Mouse (Mus musculus): Measurements from ENCODE around the gene Krtap4-6. TPM values are rescaled to one million over a fixed set of nuclear protein-coding genes. Genes with fewer than 3 reads are reported as not detected.

Gene Krtap4-6
- polyA plus RNA-seq (2014; fragmentation: Illumina TruSeq; extraction: RNeasy Lipid Tissue Mini Kit (QIAGEN cat#74804); ENCODE audit: low read depth, low replicate concordance): not detected

DNA sequence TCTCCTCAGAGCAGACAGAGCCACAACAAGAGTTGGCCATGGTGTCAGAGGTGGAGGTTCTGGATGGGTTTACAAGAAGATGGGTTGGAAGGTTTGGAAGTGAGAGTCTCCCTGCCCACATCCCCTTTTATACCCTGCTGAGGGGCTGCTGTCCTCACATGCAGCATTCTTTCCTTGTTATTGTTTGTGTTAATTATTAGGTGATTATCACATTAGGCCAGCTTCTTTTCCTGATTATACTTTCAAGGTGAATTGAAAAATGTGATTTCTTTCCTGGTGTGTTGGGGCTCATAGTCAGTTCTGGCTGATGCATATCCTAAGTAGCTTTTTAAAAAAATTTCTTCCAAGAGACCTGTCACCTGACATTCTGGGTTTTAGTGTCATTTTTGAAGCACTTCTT lies at the start of gene Krtap4-6:
TSS of gene Krtap4-6 (minus strand) at position 101 of the 400 bp plus-strand sequence.

DNA sequence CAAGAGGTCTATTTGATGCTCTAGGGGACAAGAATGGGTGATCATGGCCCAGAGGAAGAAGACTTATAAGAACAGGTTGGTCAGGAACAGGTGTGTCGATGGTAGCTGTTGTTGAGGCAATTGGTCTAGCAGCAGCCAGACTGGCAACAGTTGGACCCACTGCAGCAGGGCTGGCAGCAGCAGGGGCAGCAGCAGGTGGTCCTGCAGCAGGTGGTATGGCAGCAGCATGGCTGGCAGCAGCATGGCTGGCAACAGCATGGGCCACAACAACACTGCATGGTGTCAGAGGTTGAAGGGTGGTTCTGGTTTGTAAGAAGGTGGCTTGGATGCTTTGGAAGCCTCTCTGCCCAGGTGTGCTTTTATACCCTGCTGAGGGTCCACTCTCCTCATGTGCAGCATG lies 24.7 kb upstream of the Krtap4-6 start, which contains the start of gene Gm14190:
TSS of gene Gm14190 (minus strand) at position 278 of the 400 bp plus-strand sequence.

DNA sequence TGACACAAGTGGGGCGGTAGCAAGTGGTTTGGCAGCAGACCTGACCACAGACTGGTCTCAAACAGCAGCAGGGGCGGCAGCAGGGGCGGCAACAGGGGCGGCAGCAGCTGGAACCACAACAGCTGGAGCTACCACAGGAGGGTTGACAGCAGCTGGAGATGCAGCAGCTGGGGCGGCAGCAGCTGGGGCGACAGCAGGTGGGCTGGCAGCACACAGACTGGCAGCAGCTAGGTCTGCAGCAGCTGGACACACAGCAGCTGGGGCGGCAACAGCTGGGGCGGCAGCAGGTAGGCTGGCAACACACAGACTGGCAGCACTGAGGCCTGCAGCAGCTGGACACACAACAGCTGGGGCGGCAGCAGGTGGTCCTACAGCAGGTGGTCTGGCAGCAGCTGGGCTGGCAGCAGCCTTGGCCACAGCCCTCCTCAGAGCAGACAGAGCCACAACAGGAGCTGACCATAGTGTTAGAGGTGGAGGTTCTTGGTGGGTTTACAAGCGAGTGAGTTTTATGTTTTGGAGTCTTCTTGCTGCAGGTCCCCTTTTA lies 7.2 kb downstream of the Krtap4-6 start, which contains the start of gene Gm11563:
TSS of gene Gm11563 (minus strand) at position 494 of the 544 bp plus-strand sequence.

DNA sequence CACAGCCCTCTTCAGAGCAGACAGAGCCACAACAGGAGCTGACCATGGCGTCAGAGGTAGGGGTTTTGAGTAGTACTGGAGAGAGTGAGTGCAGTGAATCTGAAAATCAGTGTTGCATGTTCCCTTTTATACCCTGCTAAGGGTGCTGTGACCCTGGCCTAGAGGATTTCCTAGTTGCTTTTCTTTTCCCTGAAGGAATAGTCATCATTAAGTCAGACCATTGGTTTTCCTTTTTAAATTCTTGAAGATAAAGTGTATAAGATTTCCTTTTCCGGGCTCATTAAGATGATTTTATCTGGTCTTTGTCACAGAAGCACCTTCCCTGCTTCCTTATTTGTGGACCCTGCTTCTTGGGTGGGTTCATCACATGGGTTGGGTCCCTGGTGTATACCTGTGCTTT lies 15.6 kb downstream of the Krtap4-6 start, which contains the start of gene Gm11555:
TSS of gene Gm11555 (minus strand) at position 101 of the 400 bp plus-strand sequence.

DNA sequence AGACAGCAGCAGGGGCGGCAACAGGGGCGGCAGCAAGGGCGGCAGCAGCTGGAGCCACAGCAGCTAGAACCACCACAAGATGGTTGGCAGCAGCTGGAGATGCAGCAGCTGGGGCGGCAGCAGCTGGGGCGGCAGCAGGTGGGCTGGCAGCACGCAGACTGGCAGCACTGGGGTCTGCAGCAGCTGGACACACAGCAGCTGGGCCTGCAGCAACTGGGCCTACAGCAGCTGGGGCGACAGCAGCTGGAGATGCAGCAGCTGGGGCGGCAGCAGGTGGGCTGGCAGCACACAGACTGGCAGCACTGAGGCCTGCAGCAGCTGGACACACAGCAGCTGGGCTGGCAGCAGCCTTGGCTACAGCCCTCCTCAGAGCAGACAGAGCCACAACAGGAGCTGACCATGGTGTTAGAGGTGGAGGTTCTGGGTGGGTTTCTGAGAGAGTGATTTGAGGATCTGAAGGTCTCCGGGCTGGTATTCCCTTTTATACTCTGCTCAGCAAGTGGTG lies 22.1 kb downstream of the Krtap4-6 start, which contains the start of gene Krtap4-7:
TSS of gene Krtap4-7 (minus strand) at position 455 of the 505 bp plus-strand sequence.

DNA sequence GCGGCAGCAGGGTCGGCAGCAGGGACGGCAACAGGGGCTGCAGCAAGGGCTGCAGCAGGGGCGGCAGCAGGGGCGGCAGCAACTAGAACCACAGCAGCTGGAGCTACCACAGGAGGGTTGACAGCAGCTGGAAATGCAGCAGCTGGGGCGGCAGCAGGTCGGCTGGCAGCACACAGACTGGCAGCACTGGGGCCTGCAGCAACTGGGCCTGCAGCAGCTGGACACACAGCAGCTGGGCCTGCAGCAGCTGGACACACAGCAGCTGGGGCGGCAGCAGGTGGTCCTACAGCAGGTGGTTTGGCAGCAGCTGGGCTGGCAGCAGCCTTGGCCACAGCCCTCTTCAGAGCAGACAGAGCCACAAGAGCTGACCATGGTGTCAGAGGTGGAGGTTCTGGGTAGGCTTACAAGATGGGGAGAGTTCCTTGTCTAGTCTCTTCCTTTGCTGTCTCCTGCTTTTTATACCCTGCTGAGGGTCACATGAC lies 31.1 kb downstream of the Krtap4-6 start, which contains the start of gene Krtap4-2:
TSS of gene Krtap4-2 (minus strand) at position 432 of the 482 bp plus-strand sequence.

DNA sequence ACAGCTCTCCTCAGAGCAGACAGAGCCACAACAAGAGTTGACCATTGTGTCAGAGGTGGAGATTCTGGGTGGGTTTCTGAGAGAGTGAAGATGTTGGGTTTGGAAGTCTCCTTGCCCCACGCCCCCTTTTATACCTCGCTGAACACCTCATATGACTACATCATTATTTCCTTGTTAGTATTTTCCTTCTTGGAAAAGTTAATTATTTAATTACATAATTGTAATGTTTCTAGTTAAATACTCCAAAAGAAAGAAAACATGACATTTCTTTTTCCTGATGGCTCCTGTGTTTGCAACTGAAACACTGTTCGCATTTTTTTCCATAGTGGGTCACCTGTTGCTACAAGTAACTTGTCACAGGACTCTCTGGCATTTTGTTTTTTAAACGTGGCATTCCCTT lies 37.6 kb downstream of the Krtap4-6 start, which contains the start of gene Krtap4-1:
TSS of gene Krtap4-1 (minus strand) at position 101 of the 400 bp plus-strand sequence.

DNA sequence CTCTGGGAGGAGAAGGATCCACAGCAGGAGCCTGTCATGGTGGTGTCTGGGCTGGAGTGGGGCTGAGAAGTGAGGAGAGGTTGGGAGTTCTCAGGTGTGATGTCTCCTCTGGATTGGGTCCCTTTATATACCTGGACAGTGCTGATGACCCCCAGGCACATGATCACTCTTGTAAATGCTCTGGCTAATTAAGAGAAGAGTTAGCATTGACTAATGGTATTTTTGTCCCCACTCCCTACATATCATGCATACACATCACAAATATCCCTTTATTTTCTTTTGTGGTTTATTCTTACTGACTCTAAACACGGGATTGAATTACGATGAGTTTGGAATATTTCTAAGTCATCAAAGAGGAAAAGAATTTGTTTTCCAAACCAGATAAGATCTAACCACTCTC lies 45.4 kb downstream of the Krtap4-6 start, which contains the start of gene Gm11562:
TSS of gene Gm11562 (minus strand) at position 101 of the 400 bp plus-strand sequence.

Other genes with a start within 250 kb of the Krtap4-6 start
- 0.47 TPM for gene Krt12, start 243.7 kb downstream of the Krtap4-6 start, polyA plus RNA-seq (2014; fragmentation: Illumina TruSeq; extraction: RNeasy Lipid Tissue Mini Kit (QIAGEN cat#74804); ENCODE audit: low read depth, low replicate concordance)
- gene Krt20, start 227.8 kb downstream of the Krtap4-6 start, polyA plus RNA-seq (2014; fragmentation: Illumina TruSeq; extraction: RNeasy Lipid Tissue Mini Kit (QIAGEN cat#74804); ENCODE audit: low read depth, low replicate concordance): 486 TPM
- gene Krt23, start 172.8 kb downstream of the Krtap4-6 start, polyA plus RNA-seq (2014; fragmentation: Illumina TruSeq; extraction: RNeasy Lipid Tissue Mini Kit (QIAGEN cat#74804); ENCODE audit: low read depth, low replicate concordance): 3.1 TPM
- gene Krt39, start 144.6 kb downstream of the Krtap4-6 start, polyA plus RNA-seq (2014; fragmentation: Illumina TruSeq; extraction: RNeasy Lipid Tissue Mini Kit (QIAGEN cat#74804); ENCODE audit: low read depth, low replicate concordance): not detected
- not detected for gene Krt40, start 122.8 kb downstream of the Krtap4-6 start, polyA plus RNA-seq (2014; fragmentation: Illumina TruSeq; extraction: RNeasy Lipid Tissue Mini Kit (QIAGEN cat#74804); ENCODE audit: low read depth, low replicate concordance)
- not detected for gene Krtap3-3, start 115.1 kb downstream of the Krtap4-6 start, polyA plus RNA-seq (2014; fragmentation: Illumina TruSeq; extraction: RNeasy Lipid Tissue Mini Kit (QIAGEN cat#74804); ENCODE audit: low read depth, low replicate concordance)
- gene Krtap3-2, start 109.1 kb downstream of the Krtap4-6 start, polyA plus RNA-seq (2014; fragmentation: Illumina TruSeq; extraction: RNeasy Lipid Tissue Mini Kit (QIAGEN cat#74804); ENCODE audit: low read depth, low replicate concordance): not detected
- not detected for gene Gm11939, start 106.5 kb downstream of the Krtap4-6 start, polyA plus RNA-seq (2014; fragmentation: Illumina TruSeq; extraction: RNeasy Lipid Tissue Mini Kit (QIAGEN cat#74804); ENCODE audit: low read depth, low replicate concordance)
- not detected for gene Krtap3-1, start 99.3 kb downstream of the Krtap4-6 start, polyA plus RNA-seq (2014; fragmentation: Illumina TruSeq; extraction: RNeasy Lipid Tissue Mini Kit (QIAGEN cat#74804); ENCODE audit: low read depth, low replicate concordance)
- not detected for gene Krtap1-5, start 84.9 kb downstream of the Krtap4-6 start, polyA plus RNA-seq (2014; fragmentation: Illumina TruSeq; extraction: RNeasy Lipid Tissue Mini Kit (QIAGEN cat#74804); ENCODE audit: low read depth, low replicate concordance)
- not detected for gene Krtap1-4, start 82.3 kb downstream of the Krtap4-6 start, polyA plus RNA-seq (2014; fragmentation: Illumina TruSeq; extraction: RNeasy Lipid Tissue Mini Kit (QIAGEN cat#74804); ENCODE audit: low read depth, low replicate concordance)
- not detected for gene Krtap1-3, start 74.6 kb downstream of the Krtap4-6 start, polyA plus RNA-seq (2014; fragmentation: Illumina TruSeq; extraction: RNeasy Lipid Tissue Mini Kit (QIAGEN cat#74804); ENCODE audit: low read depth, low replicate concordance)
- gene Krtap9-3, start 67.9 kb downstream of the Krtap4-6 start, polyA plus RNA-seq (2014; fragmentation: Illumina TruSeq; extraction: RNeasy Lipid Tissue Mini Kit (QIAGEN cat#74804); ENCODE audit: low read depth, low replicate concordance): not detected
- not detected for gene Gm11938, start 62.7 kb downstream of the Krtap4-6 start, polyA plus RNA-seq (2014; fragmentation: Illumina TruSeq; extraction: RNeasy Lipid Tissue Mini Kit (QIAGEN cat#74804); ENCODE audit: low read depth, low replicate concordance)
- gene Gm11937, start 55.8 kb downstream of the Krtap4-6 start, polyA plus RNA-seq (2014; fragmentation: Illumina TruSeq; extraction: RNeasy Lipid Tissue Mini Kit (QIAGEN cat#74804); ENCODE audit: low read depth, low replicate concordance): not detected
- gene Krtap2-4, start 51.1 kb downstream of the Krtap4-6 start, polyA plus RNA-seq (2014; fragmentation: Illumina TruSeq; extraction: RNeasy Lipid Tissue Mini Kit (QIAGEN cat#74804); ENCODE audit: low read depth, low replicate concordance): not detected
- gene Gm11562, start 45.5 kb downstream of the Krtap4-6 start, polyA plus RNA-seq (2014; fragmentation: Illumina TruSeq; extraction: RNeasy Lipid Tissue Mini Kit (QIAGEN cat#74804); ENCODE audit: low read depth, low replicate concordance): not detected
- not detected for gene Krtap4-1, start 37.7 kb downstream of the Krtap4-6 start, polyA plus RNA-seq (2014; fragmentation: Illumina TruSeq; extraction: RNeasy Lipid Tissue Mini Kit (QIAGEN cat#74804); ENCODE audit: low read depth, low replicate concordance)
- gene Krtap4-2, start 30.9 kb downstream of the Krtap4-6 start, polyA plus RNA-seq (2014; fragmentation: Illumina TruSeq; extraction: RNeasy Lipid Tissue Mini Kit (QIAGEN cat#74804); ENCODE audit: low read depth, low replicate concordance): not detected
- gene Krtap4-7, start 21.9 kb downstream of the Krtap4-6 start, polyA plus RNA-seq (2014; fragmentation: Illumina TruSeq; extraction: RNeasy Lipid Tissue Mini Kit (QIAGEN cat#74804); ENCODE audit: low read depth, low replicate concordance): not detected
- not detected for gene Gm11555, start 15.7 kb downstream of the Krtap4-6 start, polyA plus RNA-seq (2014; fragmentation: Illumina TruSeq; extraction: RNeasy Lipid Tissue Mini Kit (QIAGEN cat#74804); ENCODE audit: low read depth, low replicate concordance)
- not detected for gene Gm11563, start 7.0 kb downstream of the Krtap4-6 start, polyA plus RNA-seq (2014; fragmentation: Illumina TruSeq; extraction: RNeasy Lipid Tissue Mini Kit (QIAGEN cat#74804); ENCODE audit: low read depth, low replicate concordance)
- not detected for gene Gm14190, start 24.8 kb upstream of the Krtap4-6 start, polyA plus RNA-seq (2014; fragmentation: Illumina TruSeq; extraction: RNeasy Lipid Tissue Mini Kit (QIAGEN cat#74804); ENCODE audit: low read depth, low replicate concordance)
- gene Gm14180, start 68.3 kb upstream of the Krtap4-6 start, polyA plus RNA-seq (2014; fragmentation: Illumina TruSeq; extraction: RNeasy Lipid Tissue Mini Kit (QIAGEN cat#74804); ENCODE audit: low read depth, low replicate concordance): not detected
- not detected for gene Gm11595, start 107.0 kb upstream of the Krtap4-6 start, polyA plus RNA-seq (2014; fragmentation: Illumina TruSeq; extraction: RNeasy Lipid Tissue Mini Kit (QIAGEN cat#74804); ENCODE audit: low read depth, low replicate concordance)
- not detected for gene Krtap4-8, start 114.7 kb upstream of the Krtap4-6 start, polyA plus RNA-seq (2014; fragmentation: Illumina TruSeq; extraction: RNeasy Lipid Tissue Mini Kit (QIAGEN cat#74804); ENCODE audit: low read depth, low replicate concordance)
- not detected for gene Krtap4-9, start 119.2 kb upstream of the Krtap4-6 start, polyA plus RNA-seq (2014; fragmentation: Illumina TruSeq; extraction: RNeasy Lipid Tissue Mini Kit (QIAGEN cat#74804); ENCODE audit: low read depth, low replicate concordance)
- not detected for gene Gm11596, start 127.5 kb upstream of the Krtap4-6 start, polyA plus RNA-seq (2014; fragmentation: Illumina TruSeq; extraction: RNeasy Lipid Tissue Mini Kit (QIAGEN cat#74804); ENCODE audit: low read depth, low replicate concordance)
- gene Gm11569, start 133.0 kb upstream of the Krtap4-6 start, polyA plus RNA-seq (2014; fragmentation: Illumina TruSeq; extraction: RNeasy Lipid Tissue Mini Kit (QIAGEN cat#74804); ENCODE audit: low read depth, low replicate concordance): not detected
- gene Gm11554, start 138.5 kb upstream of the Krtap4-6 start, polyA plus RNA-seq (2014; fragmentation: Illumina TruSeq; extraction: RNeasy Lipid Tissue Mini Kit (QIAGEN cat#74804); ENCODE audit: low read depth, low replicate concordance): not detected
- gene Krtap4-13, start 143.9 kb upstream of the Krtap4-6 start, polyA plus RNA-seq (2014; fragmentation: Illumina TruSeq; extraction: RNeasy Lipid Tissue Mini Kit (QIAGEN cat#74804); ENCODE audit: low read depth, low replicate concordance): not detected
- gene Gm11564, start 149.7 kb upstream of the Krtap4-6 start, polyA plus RNA-seq (2014; fragmentation: Illumina TruSeq; extraction: RNeasy Lipid Tissue Mini Kit (QIAGEN cat#74804); ENCODE audit: low read depth, low replicate concordance): not detected
- gene 2300003K06Rik, start 172.1 kb upstream of the Krtap4-6 start, polyA plus RNA-seq (2014; fragmentation: Illumina TruSeq; extraction: RNeasy Lipid Tissue Mini Kit (QIAGEN cat#74804); ENCODE audit: low read depth, low replicate concordance): not detected
- not detected for gene Krtap4-16, start 185.6 kb upstream of the Krtap4-6 start, polyA plus RNA-seq (2014; fragmentation: Illumina TruSeq; extraction: RNeasy Lipid Tissue Mini Kit (QIAGEN cat#74804); ENCODE audit: low read depth, low replicate concordance)
- gene Gm11568, start 192.0 kb upstream of the Krtap4-6 start, polyA plus RNA-seq (2014; fragmentation: Illumina TruSeq; extraction: RNeasy Lipid Tissue Mini Kit (QIAGEN cat#74804); ENCODE audit: low read depth, low replicate concordance): not detected
- gene Gm11559, start 198.5 kb upstream of the Krtap4-6 start, polyA plus RNA-seq (2014; fragmentation: Illumina TruSeq; extraction: RNeasy Lipid Tissue Mini Kit (QIAGEN cat#74804); ENCODE audit: low read depth, low replicate concordance): not detected
- not detected for gene Krtap9-1, start 207.4 kb upstream of the Krtap4-6 start, polyA plus RNA-seq (2014; fragmentation: Illumina TruSeq; extraction: RNeasy Lipid Tissue Mini Kit (QIAGEN cat#74804); ENCODE audit: low read depth, low replicate concordance)
- not detected for gene Gm11567, start 213.2 kb upstream of the Krtap4-6 start, polyA plus RNA-seq (2014; fragmentation: Illumina TruSeq; extraction: RNeasy Lipid Tissue Mini Kit (QIAGEN cat#74804); ENCODE audit: low read depth, low replicate concordance)
- gene Krtap31-1, start 242.0 kb upstream of the Krtap4-6 start, polyA plus RNA-seq (2014; fragmentation: Illumina TruSeq; extraction: RNeasy Lipid Tissue Mini Kit (QIAGEN cat#74804); ENCODE audit: low read depth, low replicate concordance): not detected
- not detected for gene Gm11565, start 248.8 kb upstream of the Krtap4-6 start, polyA plus RNA-seq (2014; fragmentation: Illumina TruSeq; extraction: RNeasy Lipid Tissue Mini Kit (QIAGEN cat#74804); ENCODE audit: low read depth, low replicate concordance)